Mouse (Mus musculus): ENCODE measurements around the gene Ralb.

- TF ChIP-seq POLR2AphosphoS2 (IDR thresholded peaks at IDR 0.05; ENCODE audit: insufficient read length, low read depth), result no peak
- TF ChIP-seq POLR2A (IDR thresholded peaks at IDR 0.05; ENCODE audit: insufficient read length, low read depth), result no peak
- no peak for TF ChIP-seq USF1 (IDR thresholded peaks at IDR 0.05; ENCODE audit: low read depth)
- TF ChIP-seq CEBPB (IDR thresholded peaks at IDR 0.05; ENCODE audit: insufficient read depth, poor library complexity, severe bottlenecking), result no peak
Measured at GRCm38 (mm10) chr1:119530941-119531340, 26.3 kb upstream of the Ralb start.

All from myocyte (in vitro differentiated cells).